Mouse (Mus musculus): ENCODE measurements at regions not wholly inside any gene's neighbourhood (a gene's known extent, or its start where the extent isn't known, plus 50 kb on each side); places are given as distances from the start of the nearest gene placed in this dataset.
A peak's percentile ranks its signal among the peaks of the same experiment; 100 is the strongest.

DNA sequence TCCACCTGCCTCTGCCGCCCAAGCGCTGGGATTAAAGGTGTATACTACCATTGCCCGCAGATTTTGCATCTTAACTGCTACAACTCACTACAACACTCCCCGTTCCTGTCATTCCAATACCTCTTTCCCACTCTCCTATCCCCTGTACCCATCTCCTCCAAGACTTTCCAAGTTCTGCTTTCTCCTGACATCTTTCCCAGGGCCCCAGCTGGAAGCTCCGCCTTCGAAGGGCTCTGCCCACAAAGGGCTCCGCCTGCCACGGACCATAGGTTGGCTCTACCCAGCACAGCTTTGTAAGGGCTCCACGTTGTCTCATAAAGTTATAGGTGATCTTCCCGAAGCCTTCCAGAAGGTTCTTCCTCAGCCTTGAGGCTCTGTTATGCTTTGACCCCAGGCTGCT is 217.1 kb upstream of the Nfe2l3 start:
- Histone ChIP-seq H3K4me3 (no peak overlapping the region), H3K27ac (no peak overlapping the region)
- intact Hi-C loops (cut with DNase I): no loop called here
- TF ChIP-seq CTCF (IDR thresholded peaks at IDR 0.05): no peak
- DNase-seq: no peak

DNA sequence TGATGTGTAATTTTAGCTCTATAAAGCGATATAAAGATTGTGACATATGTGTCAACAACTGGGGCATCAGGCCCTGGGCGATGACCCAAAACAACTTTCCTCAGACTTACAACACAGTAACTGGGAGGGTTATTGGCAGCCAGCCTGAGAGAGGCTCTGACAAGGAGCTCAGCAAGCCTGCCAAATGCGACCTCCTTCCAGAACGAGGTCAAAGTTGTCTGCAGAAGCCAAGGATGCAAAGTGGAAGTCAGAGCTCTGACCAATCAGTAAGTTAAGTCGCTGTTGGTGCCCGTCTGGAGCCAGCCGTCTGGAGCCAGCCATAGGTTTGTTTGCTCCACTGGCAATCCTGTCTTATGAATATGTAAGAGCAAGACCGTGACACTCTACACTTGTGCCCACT is 216.0 kb upstream of the Nfe2l3 start:
- peak; percentile 83 for DNase-seq
- H3K4me3 ChIP-seq: 0 out of 2 replicates have a peak overlapping the region, but pooled peaks have one; percentile 15
- H3K27ac ChIP-seq: no peak overlapping the region
- intact Hi-C loops (cut with DNase I): no loop called here
- TF ChIP-seq CTCF (IDR thresholded peaks at IDR 0.05): no peak

DNA sequence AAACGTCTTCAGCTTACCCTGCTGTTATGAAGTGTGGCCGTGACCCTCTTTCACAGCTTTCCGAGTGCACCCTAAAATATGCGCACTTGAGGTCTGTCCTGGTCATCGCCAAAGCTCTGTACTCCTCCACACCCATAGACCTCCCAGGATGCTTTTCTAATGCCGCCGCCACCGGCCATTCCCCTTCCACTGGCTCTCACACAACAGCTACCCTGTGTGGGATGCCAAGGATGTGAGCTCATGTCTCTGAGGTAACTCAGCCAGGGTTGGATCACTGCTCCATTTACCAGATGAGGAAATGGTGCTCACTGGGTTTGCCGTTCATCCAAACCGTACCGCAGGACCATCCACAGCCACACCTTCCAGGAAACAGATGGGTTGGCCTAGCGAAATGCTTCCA is 212.8 kb upstream of the Nfe2l3 start:
- TF ChIP-seq CTCF (IDR thresholded peaks at IDR 0.05): no peak
- H3K4me3 ChIP-seq: no peak overlapping the region
- peak; percentile 30 for DNase-seq
- H3K27ac ChIP-seq: no peak overlapping the region
- intact Hi-C loops (cut with DNase I): no loop called here

DNA sequence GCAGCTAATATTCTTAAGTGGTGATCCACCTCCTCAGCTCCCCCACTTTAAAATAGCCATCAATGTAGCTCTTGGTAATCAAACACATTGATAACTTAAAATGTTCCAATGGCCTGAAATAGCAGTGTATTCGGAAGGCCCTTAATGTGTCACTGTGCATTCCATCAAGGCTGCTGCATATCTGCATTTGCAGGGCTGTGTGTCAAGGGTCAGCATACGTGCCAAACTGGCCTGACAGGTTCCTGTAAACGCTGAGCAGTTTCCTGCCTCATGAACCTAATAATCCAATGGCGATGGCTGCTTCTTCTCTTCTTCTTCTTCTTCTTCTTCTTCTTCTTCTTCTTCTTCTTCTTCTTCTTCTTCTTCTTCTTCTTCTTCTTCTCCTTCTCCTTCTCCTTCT is 211.7 kb upstream of the Nfe2l3 start:
- no peak for TF ChIP-seq CTCF (IDR thresholded peaks at IDR 0.05)
- no peak overlapping the region for H3K4me3 ChIP-seq
- H3K27ac ChIP-seq: no peak overlapping the region
- intact Hi-C loops (cut with DNase I): no loop called here
- DNase-seq: no peak

DNA sequence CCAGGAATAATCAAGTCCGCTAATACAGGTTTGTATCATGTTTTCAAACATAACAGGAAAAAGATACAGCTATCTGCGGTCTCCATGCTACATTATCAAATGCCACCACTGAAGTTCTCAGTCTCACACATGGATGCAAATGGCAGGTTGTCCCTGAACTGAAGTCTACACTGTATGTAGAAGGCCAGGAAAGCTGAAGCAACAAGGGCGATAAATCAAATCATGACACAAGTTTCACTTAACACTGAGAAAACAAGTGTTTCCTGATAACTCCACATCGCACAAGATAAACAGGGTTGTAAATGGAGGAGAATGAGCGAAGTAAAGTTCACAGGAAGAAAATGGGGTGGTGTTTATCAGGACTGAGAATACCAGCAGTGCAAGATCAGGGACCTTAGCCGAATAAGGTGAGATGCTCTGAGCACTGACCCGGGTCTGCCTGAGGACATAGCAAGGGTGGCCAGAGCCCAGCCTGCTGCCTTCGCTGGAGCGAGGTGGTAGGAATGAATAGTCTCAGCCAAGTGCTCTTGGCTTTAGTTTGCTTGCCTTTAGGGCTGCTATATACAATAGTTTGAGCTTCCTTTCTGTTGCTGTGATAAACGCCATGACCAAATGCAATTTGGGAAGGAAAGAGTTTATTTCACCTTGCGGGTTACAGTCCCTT is 196.3 kb upstream of the Nfe2l3 start:
- no peak overlapping the region for H3K27ac ChIP-seq
- no peak for TF ChIP-seq CTCF (IDR thresholded peaks at IDR 0.05)
- intact Hi-C loops (cut with DNase I): no loop called here
- H3K4me3 ChIP-seq: no peak overlapping the region
- DNase-seq: no peak

DNA sequence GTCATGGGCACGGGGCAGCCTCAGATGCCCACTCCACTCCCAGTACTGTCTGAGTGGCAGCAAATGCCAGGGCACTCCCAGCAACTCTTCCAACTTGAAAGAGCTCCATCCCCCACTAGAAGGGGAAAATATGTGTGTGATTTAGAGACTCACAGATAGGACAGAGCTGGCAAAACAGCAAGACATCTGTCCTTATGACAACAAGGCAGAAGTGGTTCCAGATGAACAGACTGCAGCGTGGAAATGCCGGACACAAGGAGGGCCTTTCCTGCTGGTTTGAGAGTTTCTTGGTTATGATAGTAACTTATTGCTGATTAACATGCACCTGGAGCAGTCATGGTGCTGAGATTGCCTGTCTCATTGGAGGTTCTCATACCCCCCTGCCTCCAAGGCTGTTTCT is 192.4 kb upstream of the Nfe2l3 start:
- DNase-seq: no peak
- no peak for TF ChIP-seq CTCF (IDR thresholded peaks at IDR 0.05)
- no peak overlapping the region for H3K27ac ChIP-seq
- H3K4me3 ChIP-seq: no peak overlapping the region
- intact Hi-C loops (cut with DNase I): no loop called here

DNA sequence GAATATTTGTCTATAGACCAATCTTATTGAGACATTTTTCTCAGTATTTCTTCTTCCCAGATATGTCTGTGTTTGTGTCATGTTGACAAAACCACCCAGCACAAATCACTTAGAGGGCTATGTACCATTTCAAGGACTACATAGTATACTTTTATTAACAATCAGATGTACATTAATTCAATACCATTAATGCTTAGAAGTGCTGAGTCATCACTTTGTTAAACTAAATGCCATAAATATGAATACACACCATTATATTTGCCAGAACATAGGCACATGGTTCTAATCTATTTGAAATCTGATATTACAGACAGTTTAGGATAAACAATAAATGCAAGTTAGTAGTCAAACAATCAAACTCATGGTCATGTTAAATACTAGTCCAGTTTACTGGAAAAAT is 182.2 kb upstream of the Nfe2l3 start:
- intact Hi-C loops (cut with DNase I): no loop called here
- DNase-seq: no peak
- H3K4me3 ChIP-seq: no peak overlapping the region
- TF ChIP-seq CTCF (IDR thresholded peaks at IDR 0.05): no peak
- no peak overlapping the region for H3K27ac ChIP-seq

DNA sequence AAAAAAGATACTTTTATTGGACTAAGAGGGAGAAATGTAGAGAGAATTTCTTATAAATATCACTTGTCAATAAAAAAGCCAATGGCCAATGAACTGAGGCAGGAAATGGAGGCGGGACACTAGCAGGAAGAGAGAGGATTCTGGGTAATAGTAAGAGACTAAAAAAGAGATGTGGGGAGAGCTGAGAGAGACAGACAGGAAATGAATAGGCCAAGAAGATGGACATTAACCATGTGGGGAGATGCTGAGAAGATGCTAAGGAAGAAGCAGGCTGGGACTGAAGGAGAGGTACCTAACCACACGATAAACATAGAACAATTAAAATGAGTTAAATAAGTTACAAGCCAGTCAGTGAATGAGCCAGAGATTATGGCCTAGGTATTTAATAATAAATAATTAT is 181.0 kb upstream of the Nfe2l3 start:
- no peak overlapping the region for H3K27ac ChIP-seq
- intact Hi-C loops (cut with DNase I): no loop called here
- TF ChIP-seq CTCF (IDR thresholded peaks at IDR 0.05): no peak
- H3K4me3 ChIP-seq: no peak overlapping the region
- DNase-seq: no peak

DNA sequence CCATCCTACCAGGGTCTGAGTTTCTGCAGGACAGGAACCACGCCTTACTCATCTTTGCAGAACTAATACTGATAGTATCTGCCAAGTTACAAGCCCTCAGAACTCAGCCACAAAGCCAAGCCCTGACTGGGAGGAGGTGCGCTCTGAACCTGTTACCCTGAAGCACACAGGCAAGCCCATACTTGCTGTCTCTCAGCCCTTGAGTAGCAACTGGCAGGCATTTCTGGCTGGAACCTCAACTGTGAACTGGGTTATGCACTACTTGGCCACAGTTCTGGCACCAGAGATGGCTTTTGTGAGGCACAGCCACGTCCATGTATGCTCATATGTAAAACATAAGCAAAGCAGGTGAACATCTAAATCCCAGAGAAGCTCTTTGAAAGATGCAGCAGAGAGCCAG is 179.7 kb upstream of the Nfe2l3 start:
- intact Hi-C loops (cut with DNase I): no loop called here
- Histone ChIP-seq H3K4me3 (no peak overlapping the region), H3K27ac (no peak overlapping the region)
- TF ChIP-seq CTCF (IDR thresholded peaks at IDR 0.05): no peak
- no peak for DNase-seq

DNA sequence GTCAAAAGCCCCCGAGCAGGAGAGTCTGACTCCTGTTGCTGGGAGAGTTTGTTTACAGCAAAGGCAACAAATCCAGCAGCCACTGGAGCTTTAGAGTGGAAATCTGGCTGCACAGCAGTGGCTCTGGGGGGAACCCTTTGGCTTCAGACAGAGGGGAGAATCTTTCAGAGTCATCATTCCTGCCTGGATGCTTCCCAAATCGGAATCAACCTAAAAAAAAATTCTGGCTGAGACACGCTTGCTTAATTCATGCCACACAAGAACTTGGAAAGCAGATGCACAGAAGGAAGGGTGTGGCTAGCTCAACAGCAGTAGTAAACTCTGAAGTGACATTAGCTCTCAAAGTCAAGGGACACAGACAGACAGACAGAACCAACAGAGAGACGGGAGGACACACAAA is 175.8 kb upstream of the Nfe2l3 start:
- no peak for DNase-seq
- Histone ChIP-seq H3K4me3 (no peak overlapping the region), H3K27ac (no peak overlapping the region)
- intact Hi-C loops (cut with DNase I): no loop called here
- TF ChIP-seq CTCF (IDR thresholded peaks at IDR 0.05): no peak

DNA sequence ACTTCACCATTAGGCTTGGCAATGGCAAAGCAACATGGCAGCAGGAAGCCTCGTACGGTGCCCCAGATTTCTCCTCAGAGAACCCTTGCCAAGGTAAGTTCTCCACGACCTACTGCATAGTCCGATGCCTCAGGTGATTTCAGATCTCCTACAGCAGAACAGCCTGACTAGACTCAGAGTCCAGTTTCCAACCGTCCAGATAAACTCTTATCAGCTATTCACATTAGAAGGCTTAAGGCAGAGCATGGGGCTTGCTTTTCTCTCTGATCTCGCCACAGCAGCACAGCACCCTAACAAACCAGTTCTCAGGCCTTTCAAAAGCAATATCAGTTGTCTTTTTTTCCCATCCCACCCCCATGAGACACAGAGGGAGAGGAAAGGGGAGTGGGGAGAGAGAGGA is 174.9 kb upstream of the Nfe2l3 start:
- no peak overlapping the region for H3K4me3 ChIP-seq
- no peak overlapping the region for H3K27ac ChIP-seq
- no peak for TF ChIP-seq CTCF (IDR thresholded peaks at IDR 0.05)
- intact Hi-C loops (cut with DNase I): no loop called here
- no peak for DNase-seq

DNA sequence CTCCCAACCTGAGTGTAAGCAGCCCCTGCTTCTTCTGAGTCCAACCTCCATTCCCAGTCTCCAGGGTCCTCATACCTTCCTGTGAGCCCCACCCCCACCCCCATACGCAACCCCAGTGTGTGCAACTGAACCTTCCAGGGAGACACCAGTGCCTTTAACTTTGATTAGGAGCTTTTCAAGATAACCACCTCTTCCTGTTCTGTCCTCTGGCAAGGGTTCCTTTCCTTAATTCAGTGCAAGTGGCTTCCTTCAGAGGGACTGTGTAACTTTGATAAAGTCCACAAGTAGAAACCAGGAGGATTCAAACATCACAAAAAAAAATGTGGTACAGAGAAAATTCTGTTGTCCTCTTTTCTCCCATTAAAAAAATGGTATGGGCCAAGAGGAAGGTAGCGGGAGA is 174.2 kb upstream of the Nfe2l3 start:
- DNase-seq: no peak
- intact Hi-C loops (cut with DNase I): no loop called here
- Histone ChIP-seq H3K4me3 (no peak overlapping the region), H3K27ac (no peak overlapping the region)
- no peak for TF ChIP-seq CTCF (IDR thresholded peaks at IDR 0.05)

DNA sequence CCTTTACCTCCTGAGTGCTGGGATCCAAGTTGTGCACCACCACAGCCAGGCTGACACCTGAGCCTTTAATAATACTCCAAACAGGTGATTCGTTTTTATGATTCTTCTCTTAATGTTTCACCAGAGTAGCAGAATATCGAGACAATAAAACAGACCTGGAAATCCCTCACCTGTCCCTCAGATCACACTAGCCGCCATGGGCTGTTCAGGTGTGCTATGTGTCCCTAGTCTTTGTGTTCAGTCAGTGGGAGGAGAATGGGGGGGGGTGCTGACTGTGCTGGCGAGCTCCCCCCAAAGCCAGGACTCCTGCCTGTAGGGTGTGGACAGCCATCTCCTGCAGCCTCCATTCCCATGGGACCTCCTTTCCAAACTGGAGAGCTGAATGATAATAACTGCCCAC is 168.9 kb upstream of the Nfe2l3 start:
- no peak overlapping the region for H3K27ac ChIP-seq
- intact Hi-C loops (cut with DNase I): no loop called here
- H3K4me3 ChIP-seq: no peak overlapping the region
- DNase-seq: no peak
- no peak for TF ChIP-seq CTCF (IDR thresholded peaks at IDR 0.05)

DNA sequence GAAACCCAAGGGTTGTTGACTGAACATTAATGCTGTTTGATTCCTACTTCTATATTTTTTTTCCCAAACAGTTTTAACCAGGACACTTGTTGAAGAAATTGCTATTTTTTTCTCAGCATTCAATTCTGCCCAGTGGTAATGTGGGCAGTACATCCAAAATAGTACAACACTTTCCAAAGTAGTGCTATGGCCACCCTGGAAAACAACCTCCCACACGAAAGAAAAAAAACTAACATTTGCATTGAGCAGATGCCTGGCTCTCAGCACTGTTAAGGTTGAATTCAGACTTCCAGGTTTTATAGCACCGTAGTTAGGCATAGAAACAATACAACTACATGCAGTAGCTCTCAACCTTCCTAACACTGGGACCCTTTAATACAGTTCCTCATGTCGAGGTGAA is 167.1 kb upstream of the Nfe2l3 start:
- intact Hi-C loops (cut with DNase I): no loop called here
- no peak for DNase-seq
- H3K4me3 ChIP-seq: no peak overlapping the region
- TF ChIP-seq CTCF (IDR thresholded peaks at IDR 0.05): no peak
- H3K27ac ChIP-seq: no peak overlapping the region

DNA sequence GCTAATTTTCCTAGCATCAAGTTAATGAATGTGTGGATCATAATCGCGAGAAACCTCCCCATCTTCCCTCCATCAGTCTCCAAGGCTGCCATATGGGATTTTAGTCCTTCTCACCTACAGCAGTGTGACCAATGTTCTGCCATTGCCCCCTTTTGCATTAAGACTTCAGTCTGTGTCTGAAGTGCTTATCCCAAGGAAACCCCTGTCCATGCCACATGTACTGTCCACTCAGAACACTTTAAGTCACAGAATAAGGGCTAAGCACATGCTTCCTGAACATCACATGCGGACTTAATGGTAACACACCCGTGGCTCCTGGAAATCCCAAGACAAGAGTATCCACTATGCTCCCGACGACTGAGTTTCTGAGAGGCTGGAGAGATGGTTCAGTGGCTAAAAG is 165.7 kb upstream of the Nfe2l3 start:
- no peak for TF ChIP-seq CTCF (IDR thresholded peaks at IDR 0.05)
- no peak for DNase-seq
- intact Hi-C loops (cut with DNase I): no loop called here
- no peak overlapping the region for H3K27ac ChIP-seq
- no peak overlapping the region for H3K4me3 ChIP-seq

Measured in gastrocnemius, adult 2 months (tissue).